Mouse (Mus musculus): ENCODE results near the gene Dgki.

Gene Dgki

GRCm38 (mm10) chr6:37068737-37069136, 231.2 kb downstream of the Dgki start:
- no peak for DNase-seq (ENCODE audit: extremely low spot score, low spot score)

- no peak for DNase-seq (ENCODE audit: extremely low spot score, low spot score)
These were observed 232.6 kb downstream of the Dgki start for GRCm38 (mm10) chr6:37067357-37067756.

GRCm38 (mm10) chr6:37064214-37064830, 235.7 kb downstream of the Dgki start:
- DNase-seq (ENCODE audit: extremely low spot score, low spot score), result no peak

- DNase-seq (ENCODE audit: extremely low spot score, low spot score), result no peak
These were observed 236.7 kb downstream of the Dgki start for GRCm38 (mm10) chr6:37063266-37063665.

- no peak for DNase-seq (ENCODE audit: extremely low spot score, low spot score)
These were observed 239.9 kb downstream of the Dgki start for GRCm38 (mm10) chr6:37060114-37060513.

- DNase-seq (ENCODE audit: extremely low spot score, low spot score), result no peak
These were observed 242.0 kb downstream of the Dgki start for GRCm38 (mm10) chr6:37057957-37058356.

- DNase-seq (ENCODE audit: extremely low spot score, low spot score), result no peak
These were observed 242.4 kb downstream of the Dgki start for GRCm38 (mm10) chr6:37057536-37057935.

GRCm38 (mm10) chr6:37055634-37056033, 244.3 kb downstream of the Dgki start:
- DNase-seq (ENCODE audit: extremely low spot score, low spot score), result no peak

GRCm38 (mm10) chr6:37055128-37055527, 244.9 kb downstream of the Dgki start:
- DNase-seq (ENCODE audit: extremely low spot score, low spot score), result no peak

GRCm38 (mm10) chr6:37054435-37055020, 245.5 kb downstream of the Dgki start:
- DNase-seq (ENCODE audit: extremely low spot score, low spot score), result no peak

- DNase-seq (ENCODE audit: extremely low spot score, low spot score), result no peak
These were observed 246.6 kb downstream of the Dgki start for GRCm38 (mm10) chr6:37053411-37053810.

GRCm38 (mm10) chr6:37051652-37052051, 248.3 kb downstream of the Dgki start:
- DNase-seq (ENCODE audit: extremely low spot score, low spot score), result no peak

- no peak for DNase-seq (ENCODE audit: extremely low spot score, low spot score)
These were observed 248.8 kb downstream of the Dgki start for GRCm38 (mm10) chr6:37051150-37051549.

- DNase-seq (ENCODE audit: extremely low spot score, low spot score), result no peak
These were observed 252.3 kb downstream of the Dgki start for GRCm38 (mm10) chr6:37047611-37048129.

GRCm38 (mm10) chr6:37046152-37046788, 253.7 kb downstream of the Dgki start:
- peak; percentile 66 for DNase-seq (ENCODE audit: extremely low spot score, low spot score)

GRCm38 (mm10) chr6:37044796-37045195, 255.2 kb downstream of the Dgki start:
- DNase-seq (ENCODE audit: extremely low spot score, low spot score), result no peak

GRCm38 (mm10) chr6:37038444-37038843, 261.5 kb downstream of the Dgki start:
- no peak for DNase-seq (ENCODE audit: extremely low spot score, low spot score)

- DNase-seq (ENCODE audit: extremely low spot score, low spot score), result peak; percentile 66
These were observed 262.7 kb downstream of the Dgki start for GRCm38 (mm10) chr6:37037115-37037908.

- DNase-seq (ENCODE audit: extremely low spot score, low spot score), result no peak
These were observed 264.3 kb downstream of the Dgki start for GRCm38 (mm10) chr6:37035681-37036080.

- DNase-seq (ENCODE audit: extremely low spot score, low spot score), result no peak
These were observed 269.0 kb downstream of the Dgki start for GRCm38 (mm10) chr6:37030986-37031385.

- no peak for DNase-seq (ENCODE audit: extremely low spot score, low spot score)
These were observed 269.6 kb downstream of the Dgki start for GRCm38 (mm10) chr6:37030402-37030801.

- DNase-seq (ENCODE audit: extremely low spot score, low spot score), result no peak
These were observed 271.1 kb downstream of the Dgki start for GRCm38 (mm10) chr6:37028841-37029240.
